Mouse (Mus musculus): ENCODE data around the gene Polg.

The Polg gene

DNA sequence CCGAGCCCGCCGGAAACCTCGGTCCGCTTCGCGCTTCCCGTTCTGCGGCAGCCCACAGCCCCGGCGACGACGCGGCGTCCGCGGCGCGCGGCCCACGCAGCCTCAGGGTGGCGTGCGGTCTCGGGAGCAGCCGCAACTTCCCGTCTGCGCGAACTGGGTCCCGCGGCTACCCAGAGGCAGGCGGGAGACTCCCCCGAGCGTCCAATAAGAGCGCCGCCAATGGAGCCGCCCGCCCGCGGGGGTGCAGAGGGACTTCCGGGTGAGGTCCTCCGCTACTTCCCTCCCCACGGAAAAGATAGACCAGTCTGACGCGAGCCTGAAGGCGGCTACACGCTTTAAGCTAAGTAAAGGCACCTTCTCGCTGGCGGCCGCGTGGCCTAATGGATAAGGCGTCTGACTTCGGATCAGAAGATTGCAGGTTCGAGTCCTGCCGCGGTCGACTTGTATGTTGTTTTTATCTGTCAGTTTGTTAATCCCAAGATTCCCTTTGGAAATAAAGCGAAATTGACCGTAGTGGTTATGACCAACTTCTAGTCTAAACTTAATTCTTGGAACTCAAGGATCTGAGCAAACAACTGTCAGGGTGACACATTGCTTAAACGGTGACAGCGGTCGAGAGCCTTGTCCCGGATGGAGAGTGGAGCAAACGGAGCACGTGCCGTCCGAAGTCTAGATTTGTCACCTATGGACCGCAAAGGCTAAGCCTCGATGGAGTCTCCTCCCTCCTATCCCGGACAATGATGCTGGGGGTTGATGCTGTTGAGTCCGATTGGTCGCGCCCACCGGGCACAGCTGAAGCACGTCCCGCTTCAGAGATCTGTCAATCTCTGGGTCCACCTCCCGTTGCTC, at the start of gene Polg:
Polg (minus strand) TSS at position 310 of the 849 bp plus-strand sequence.
- in situ Hi-C loops (cut with MboI, MseI) = no loop called here

DNA sequence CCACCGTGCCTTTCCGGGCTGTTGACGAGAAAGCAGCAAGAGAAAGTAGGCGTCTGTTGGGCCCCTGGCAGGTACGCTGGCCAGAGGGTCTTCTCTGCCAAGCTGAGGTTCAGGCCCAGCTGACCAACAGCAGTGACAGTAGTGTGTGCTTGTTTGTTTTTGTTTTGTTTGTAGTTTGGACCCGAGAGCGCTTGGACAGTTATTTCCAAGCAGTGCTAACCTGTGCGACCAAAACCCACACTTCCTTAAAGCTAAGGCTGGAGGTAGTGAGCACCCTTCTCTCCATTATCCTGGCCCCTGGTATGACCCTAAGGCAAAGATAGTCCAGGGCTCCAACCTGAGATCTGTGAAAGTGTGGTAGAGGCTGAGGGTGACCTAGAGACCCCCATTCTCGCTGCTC, 49.7 kb upstream of the Polg start:
- in situ Hi-C loops (cut with MboI, MseI) = no loop called here

DNA sequence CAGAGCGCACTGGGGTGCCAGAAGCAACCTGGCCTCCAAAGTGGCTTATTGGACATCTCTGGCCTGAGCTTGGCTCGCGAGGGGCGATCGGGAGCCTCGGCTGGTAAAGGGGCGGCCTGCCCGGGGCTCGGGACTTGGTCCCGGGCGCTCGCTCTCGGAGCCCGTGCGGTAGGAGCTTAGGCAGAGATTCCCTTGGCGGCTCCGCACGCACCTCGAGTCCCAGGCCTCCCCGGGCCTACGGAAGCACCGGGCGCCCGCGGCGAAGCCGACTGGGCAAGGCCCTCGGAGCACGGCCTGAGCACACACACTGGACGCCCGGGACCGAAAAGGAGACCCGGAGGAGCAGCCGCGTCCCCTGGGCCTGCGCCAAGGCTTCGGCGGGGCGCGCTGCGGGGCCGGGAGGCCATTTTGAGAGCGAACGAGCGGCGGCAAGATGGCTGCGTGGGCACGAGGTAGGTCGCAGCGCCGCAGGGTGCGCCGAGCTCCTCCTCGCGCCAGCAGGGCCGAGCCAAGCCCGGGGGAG, 49.1 kb upstream of the Polg start:
- in situ Hi-C loops (cut with MboI, MseI) = no loop called here

DNA sequence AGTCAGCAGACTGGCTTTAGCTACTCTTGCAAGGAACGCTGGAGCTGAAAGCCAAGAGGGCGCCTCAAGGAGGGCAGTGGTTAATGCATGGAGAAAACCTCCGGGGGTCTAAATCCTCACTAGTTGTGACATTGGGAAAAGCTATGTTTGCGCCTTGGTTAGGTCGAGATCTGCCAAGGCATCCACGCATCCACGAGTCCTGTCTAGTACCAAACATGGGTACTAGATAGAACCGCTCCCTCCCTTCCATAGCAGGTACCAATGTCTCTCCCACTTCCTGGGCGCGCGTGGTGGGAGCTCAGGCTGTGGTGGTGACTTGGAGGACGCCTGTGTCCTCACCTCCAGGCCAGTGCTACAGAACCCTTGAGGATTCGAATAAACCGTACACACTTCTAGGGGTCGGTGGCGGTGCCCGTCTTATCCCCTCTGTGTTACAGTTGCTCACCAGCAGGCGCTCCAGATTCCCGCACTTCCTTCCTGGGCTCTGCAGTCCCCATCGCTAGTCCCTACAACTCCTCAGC, 48.3 kb upstream of the Polg start:
- in situ Hi-C loops (cut with MboI, MseI) = no loop called here

DNA sequence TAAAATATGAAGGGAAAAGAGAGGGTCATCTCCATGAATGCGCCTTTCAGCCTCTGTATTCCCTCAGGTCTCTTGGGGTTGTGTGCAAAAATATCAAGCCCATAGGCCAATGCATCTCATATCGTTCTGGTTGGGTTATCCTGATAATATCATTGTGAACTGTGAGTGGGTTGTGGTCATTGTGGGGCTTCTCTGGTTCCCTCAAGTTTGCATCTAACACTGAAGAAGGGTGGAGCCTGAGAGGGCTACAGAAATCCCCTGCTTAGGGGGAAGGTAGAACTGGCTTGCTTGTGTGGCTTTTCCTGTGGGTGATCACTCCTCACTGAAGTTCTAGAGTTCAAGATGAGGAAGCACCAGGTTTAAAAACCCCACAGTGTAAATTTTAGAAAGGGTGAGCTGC, 47.3 kb upstream of the Polg start:
- in situ Hi-C loops (cut with MboI, MseI) = no loop called here

DNA sequence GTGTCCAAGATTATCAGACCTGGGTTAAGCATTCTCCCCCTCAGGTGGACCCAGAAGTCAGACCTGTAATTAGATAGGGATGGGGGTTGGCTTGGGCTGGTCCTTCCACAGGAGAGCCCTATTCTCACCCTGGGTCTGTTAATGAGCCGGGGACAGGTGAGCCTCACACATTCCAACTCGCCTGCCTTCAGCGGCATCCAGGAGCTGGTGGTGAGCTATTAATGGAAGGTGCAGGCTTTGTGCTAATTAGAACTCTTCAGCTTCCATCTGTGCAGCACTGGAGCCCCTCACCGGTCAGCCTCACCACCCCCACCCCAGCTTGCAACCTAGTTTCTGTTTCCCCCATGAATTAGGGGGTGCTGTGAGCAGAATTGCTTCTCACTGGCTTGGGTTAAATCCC, 46.3 kb upstream of the Polg start:
- in situ Hi-C loops (cut with MboI, MseI) = no loop called here

DNA sequence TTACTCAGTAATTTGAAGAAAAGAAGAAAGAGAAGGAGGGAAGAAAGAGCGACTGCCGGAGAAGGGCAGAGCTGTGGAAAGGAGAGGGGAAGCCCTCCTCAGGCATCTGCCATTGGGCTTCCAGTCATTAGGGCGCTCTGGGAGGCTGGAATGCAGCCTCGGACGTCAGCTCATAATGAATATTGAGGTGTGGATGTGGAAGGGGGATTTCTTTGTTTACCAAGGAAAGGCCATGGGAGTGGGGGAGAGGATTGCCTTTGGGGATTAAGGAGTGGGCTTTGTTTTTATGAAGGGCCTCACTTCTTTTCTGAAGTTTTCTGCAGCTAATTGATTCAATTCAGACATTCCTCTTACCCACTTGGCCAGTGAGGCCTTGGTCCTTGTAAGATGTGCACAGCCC, 45.5 kb upstream of the Polg start:
- in situ Hi-C loops (cut with MboI, MseI) = no loop called here

DNA sequence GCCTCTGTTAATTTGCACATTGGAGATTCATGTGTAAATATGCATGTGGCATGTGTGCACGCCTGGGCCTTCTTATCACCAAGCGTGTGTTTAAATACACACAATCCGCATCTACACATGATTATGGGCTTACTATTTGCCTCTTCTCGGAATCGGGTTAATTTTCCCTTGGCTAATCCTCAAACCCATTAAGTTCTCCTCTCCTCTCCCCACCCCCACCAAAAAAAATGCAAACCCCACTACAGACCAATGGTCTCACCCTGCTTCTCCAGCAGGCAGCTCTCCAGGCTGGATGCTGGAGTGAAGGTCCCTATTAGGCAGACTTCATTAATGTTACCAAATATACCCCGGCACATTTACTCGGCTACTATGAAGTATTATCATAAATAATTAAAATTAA, 45.0 kb upstream of the Polg start:
- in situ Hi-C loops (cut with MboI, MseI) = no loop called here

DNA sequence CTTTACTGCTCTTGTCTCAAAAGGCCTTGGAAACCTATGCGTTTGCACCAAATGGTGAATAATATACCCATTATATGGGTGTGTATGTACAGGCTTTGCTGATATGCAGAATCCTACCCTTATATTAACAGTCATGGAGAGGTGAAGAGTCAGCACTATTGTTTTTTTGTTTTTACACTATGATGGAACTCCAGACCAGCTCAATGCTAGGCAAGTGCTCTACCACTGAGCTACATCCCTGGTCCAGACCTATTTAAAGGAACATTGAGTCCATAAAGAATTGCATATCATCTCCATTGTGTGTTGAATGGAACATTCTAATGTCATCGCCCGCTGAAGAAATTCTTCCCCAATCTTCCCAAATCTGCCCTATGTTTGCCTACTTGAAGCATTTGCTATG, 44.5 kb upstream of the Polg start:
- in situ Hi-C loops (cut with MboI, MseI) = no loop called here

DNA sequence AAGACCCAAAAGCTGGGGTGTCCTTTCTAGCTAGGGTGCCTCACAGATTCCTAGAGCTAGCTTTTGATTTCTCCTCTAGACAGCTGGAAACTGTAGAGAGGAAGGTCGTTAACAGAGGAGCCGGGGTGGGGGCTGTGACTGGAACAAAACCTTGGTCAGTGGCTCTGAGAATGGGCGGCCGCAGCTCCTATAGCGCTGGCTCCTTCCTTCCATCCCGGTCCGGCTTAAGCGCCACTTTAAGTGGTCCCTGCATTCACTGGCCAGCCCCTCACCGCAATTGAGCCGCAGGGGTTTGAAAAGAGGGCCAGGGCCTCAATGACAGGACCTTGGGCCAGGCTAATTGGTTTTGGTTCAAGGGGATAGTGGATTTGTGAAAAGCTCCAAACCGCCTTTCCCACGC, 43.5 kb upstream of the Polg start:
- in situ Hi-C loops (cut with MboI, MseI) = no loop called here

DNA sequence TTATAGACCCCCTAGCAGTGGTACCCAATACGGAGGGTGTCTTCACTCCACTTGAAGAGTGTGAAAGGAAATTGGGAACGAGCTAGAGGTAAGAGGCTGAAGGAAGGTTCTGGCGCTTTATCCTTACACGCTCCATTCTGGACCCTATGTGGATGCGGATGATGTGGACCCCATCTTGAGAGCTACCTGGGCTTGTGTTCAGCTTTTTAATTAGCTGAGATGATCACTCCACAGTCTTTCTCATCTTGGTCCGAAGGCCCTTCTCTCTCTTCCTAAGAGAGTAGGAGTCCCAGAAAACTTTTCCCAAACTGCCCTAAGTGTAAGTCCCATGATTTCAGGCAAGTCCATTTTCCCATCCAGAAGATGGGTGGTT, 43.1 kb upstream of the Polg start:
- in situ Hi-C loops (cut with MboI, MseI) = no loop called here

DNA sequence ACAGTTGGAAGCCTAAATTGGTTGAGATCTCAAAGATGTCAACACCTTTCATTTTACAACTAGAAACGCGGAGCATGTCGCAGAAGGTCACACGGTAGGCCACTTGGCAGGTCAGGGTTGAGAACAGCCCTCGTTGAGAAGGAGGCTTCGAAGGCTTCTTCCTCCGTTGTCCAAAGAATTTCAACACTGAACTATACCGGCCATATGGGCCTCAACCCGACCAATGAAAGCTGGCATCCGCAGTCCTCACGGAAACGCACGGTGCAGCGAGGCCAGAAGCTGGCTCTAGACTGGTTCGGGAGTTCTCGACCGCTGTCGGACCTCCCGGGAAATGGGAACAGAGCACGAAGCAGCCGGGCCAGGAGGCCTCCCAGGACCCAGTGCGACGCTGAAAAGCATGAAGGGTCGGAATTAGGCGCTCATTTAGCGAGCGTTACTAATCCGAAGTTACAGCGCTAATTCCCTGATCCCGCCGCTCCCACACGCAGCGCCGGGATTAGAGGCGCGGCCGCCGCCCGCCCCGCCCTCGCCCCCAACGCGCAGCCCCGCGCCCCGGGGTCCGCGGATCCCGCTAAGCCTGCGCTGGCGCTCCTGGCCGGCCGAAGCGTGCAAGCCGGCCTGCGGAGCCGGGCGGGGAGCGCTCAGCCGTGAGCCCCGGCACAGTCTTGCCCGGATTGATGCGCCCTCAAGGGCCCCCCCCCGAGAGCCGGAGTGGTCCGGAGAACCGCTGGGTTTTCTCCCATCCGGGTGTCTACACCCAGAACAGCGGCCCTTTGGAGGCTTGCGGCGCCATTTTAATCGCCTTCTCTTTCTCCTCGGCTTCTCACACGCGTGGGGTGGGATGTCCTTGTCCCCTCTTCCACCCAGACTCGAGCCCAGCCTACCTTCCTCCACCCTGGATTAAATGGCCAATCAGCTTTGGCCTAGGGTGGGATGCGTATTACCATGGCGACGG, 42.4 kb upstream of the Polg start:
- in situ Hi-C loops (cut with MboI, MseI) = no loop called here

DNA sequence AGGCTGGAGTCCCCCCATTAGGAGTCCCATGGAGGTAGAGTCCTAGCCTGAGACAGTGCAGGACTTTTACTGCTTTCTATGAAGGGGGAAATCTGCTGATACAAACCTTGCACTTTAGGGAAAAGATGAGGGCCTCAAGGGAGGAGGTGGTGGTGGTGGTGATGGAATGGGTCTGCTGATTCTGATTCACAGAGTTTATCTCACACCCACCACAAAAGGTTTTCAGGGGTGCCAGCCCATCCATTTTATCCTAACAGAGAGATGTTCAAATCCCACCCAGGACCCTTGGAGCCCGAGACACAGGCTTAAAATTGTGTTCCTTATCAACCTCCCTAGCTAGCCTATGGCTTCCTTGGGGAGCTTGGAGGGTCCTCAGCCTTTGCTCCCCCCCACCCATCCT, 41.6 kb upstream of the Polg start:
- in situ Hi-C loops (cut with MboI, MseI) = no loop called here

DNA sequence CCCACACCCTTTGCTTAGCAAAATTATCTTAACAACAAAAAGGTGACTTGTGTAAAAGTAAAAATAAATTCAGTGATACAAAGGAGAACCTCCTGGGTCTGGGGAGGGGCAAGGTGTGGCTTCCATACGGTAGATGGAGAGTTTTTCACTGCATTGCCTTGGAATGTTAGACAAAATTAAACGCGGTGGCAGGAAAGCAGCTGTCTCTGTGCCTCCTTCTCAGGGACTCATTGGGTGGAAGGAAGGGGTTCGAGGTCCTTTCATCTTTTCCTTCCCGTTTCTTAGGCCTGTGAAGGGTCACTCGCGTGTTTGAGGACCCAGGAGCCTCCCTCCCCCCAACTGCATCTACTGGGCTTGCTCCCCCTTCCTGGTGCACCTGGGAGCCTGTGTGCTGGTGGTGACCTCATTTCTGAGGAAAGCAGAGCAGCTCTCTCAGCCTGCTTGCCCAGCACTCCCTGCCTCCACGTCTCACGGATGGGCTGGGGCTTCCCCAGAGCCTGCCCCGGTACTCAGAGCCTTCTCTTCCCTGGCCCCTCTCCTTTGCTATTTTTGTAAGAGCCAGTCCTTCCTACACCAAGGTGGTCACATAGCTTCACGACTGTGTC, 41.0 kb upstream of the Polg start:
- in situ Hi-C loops (cut with MboI, MseI) = no loop called here

DNA sequence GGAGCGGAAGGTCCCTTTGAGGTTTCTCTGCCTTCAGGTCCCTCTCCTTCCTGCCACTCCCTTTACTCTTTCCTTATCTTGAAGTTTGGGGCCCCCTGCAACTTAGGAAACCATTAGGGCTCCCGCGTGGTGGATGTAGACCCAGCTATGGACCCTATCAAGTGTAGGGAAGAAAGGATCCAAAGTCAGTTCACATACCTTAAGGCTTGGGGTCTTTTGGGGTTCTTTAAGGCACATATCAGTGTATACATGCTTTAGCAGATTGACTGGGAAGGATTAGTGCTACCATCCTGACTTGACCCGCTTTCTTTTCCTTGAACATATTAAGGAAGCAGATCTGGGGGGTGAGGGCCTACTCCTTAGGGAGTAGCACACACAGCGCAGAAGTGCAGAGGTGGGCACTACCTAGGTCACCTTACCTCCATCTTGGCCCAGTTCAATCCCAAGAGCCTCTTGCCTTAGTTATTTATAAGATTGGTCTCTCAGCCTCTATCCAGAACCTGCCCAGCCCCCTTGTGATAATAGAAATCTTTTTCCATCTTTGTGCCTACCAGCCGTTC, 40.4 kb upstream of the Polg start:
- in situ Hi-C loops (cut with MboI, MseI) = no loop called here

DNA sequence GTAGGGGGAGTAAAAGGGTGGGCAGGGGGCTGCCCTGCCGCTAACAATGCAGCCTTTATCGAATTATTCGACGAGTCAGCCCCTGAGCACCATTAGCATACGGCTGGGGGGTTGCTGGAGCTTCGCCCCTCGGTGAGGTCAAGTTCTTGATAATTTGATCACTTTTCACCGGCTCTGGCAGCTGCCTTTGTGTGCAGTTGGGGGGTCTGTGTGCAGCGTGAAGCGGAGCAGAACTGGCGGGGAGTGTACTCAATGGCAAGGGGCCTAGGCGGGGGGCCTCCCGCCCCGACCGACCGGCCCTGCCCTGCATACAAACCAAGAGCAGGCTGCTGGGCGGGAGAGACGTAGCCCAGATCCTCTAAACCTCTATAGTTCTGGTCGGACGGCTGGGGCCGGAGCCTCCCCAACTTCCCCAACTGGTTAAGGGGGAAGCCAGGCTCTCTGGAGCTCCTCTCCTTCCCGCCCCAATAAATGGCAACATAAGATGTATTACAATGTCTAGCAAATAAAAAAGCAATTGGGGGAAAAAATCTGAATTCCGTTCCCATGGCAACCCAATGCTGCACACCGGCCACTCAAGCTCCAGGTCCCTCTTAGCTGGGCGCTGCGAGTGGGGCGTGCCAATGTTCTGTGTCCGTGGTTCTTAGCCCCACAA, 39.8 kb upstream of the Polg start:
- in situ Hi-C loops (cut with MboI, MseI) = no loop called here

DNA sequence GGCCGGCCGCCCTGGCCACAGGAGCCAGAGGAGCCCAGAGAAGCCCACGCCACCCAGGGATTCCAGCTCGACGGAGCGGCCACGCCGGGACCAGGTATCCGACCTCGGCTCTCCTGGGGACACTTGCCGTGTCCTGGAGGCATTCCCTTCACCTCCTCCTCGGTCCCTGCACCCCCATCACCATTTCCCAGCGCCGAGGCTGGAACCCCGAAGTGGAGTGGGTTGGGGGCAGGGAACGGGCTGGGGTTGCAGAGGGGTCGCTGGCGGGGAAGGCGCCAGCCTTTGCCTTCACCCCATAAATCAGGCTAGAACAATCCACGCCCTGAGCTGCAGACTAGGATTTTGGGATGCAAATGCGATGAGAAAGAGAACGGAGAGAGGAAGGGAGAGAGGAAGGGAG, 39.2 kb upstream of the Polg start:
- in situ Hi-C loops (cut with MboI, MseI) = no loop called here

DNA sequence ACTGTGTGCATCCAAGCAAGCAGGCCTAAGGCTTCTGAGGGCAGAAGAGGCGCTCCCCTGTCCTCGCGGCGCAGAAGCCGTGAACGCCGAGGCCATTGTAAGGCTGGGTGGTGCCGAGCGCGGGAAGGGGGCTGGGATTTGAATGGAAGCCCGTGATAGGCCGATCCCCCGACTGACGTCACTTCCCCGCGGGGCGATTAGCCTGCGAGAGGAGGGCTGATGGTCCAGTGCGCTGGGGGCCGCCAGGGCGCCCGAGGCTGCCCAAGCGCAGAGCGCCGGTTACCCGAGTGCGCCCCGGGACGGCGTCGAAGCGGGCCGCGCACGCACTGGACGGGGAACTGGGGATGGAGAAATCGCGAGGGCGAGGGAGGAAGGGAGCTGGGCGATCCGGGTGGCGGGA, 38.6 kb upstream of the Polg start:
- in situ Hi-C loops (cut with MboI, MseI) = no loop called here

DNA sequence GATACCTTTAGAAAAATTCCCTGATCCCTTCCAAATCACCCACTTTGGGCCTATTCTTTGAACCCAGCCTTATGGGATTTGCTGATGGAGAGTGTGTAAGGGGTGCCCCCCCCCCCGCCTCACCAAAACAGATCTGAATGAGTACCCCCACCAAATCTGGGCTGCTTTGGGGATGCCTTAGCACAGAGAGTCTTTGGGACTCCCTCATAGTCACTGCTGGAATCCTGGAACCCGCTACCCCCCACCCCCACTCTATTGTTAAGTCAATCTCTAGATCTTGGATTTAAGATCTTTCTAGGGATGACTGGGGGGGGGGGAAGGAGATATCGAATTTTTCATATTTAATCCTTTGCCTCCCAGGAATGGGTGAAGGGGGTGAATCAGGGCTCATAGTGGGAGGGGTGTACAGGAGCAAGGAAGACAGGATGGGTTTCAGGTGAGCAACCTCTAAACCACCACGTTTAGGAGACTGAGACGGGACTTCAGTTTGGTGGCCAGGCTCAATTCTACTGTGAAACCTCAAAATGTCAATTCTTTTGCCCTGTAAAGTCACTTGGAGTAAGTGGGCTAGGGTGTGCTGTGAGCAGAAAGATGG, 37.6 kb upstream of the Polg start:
- in situ Hi-C loops (cut with MboI, MseI) = no loop called here

DNA sequence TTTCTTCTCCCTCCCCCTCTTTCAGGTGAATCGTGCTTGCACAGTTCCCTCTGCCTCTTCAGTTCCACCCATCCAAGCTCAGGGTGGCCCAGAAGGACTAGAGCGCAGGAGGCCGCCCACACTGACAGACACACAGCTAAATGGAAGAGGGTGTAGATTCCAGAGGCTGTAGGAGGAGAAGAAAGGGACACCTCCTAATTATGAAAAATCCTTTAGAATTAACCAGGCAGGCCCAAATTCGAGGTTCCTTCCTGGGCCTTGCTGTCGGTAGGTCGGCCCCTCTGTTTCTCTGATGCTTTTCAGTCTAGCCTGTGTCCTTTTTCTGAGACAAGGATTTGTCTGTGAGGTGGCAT, 36.9 kb upstream of the Polg start:
- in situ Hi-C loops (cut with MboI, MseI) = no loop called here

Data from regulatory T cell (primary cell).